Mouse (Mus musculus): Measurements from ENCODE around the gene Klrb1a. TPM values are rescaled to one million over a fixed set of nuclear protein-coding genes. Genes with fewer than 3 reads are reported as not detected.

Klrb1a gene
- polyA plus RNA-seq, 1 experiment from 2014 or later: 0.66 TPM

DNA sequence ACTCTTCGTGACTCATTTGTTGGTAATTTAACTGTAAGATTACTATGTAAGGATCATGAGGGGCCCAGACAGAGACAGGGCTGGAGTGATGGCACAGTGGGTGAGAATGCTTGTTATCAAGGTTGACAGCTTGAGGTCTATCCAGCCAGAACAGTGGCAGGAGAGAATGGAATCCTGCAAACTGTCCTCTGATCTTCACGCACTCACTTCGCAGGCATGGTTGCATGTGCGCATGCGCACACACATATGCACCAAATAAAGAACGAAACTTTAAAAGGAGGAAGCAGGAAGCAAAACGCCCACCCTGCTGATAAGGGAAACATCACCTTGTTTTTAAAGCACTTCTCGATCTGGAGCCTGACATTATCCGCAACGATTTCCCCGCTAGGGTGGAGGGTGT, 56.7 kb downstream of the Klrb1a start:
- no peaks in the 10 kb centered on the region for H3K4me1 ChIP-seq (replicated peaks; ENCODE audit: insufficient read depth, low read length)
- DNase-seq (ENCODE audit: low spot score) (no peak), ATAC-seq (replicated peaks; ENCODE audit: low FRiP score, low read depth) (no peak)
- H3K36me3 ChIP-seq (ENCODE audit: insufficient read depth, low read length): no peaks in the 10 kb centered on the region
- H3K9ac ChIP-seq (ENCODE audit: low read depth, low read length): no peak overlapping the region
- H3K4me3 ChIP-seq (replicated peaks; ENCODE audit: low read depth, low read length): no peak overlapping the region
- H3K4me2 ChIP-seq (ENCODE audit: low read length): no peak overlapping the region
- TF ChIP-seq CTCF (IDR thresholded peaks at IDR 0.05; ENCODE audit: low read depth): no peak
- H3K27ac ChIP-seq: no peak overlapping the region
- no peaks in the 10 kb centered on the region for H3K27me3 ChIP-seq (ENCODE audit: insufficient read depth, low read length)
- no peaks in the 10 kb centered on the region for H3K9me3 ChIP-seq (replicated peaks; ENCODE audit: low read length)
- whole genome bisulfite sequencing: 90% methylated on average over 11 of the region's 11 CpGs

Other genes starting within 250 kb of the Klrb1a start
- gene Tex52, start 248.1 kb downstream of the Klrb1a start, polyA plus RNA-seq (2015; fragmentation: Nextera tagmentation; extraction: Ambion mirVana): not detected in 2 replicates
- gene Gm44596, start 248.0 kb downstream of the Klrb1a start, polyA plus RNA-seq (2015; fragmentation: Nextera tagmentation; extraction: Ambion mirVana): not detected in 2 replicates
- 21.2 and 23.5 TPM in 2 replicates for gene Nrip2, start 224.2 kb downstream of the Klrb1a start, polyA plus RNA-seq (2015; fragmentation: Nextera tagmentation; extraction: Ambion mirVana)
- 19.1 and 22.5 TPM in 2 replicates for gene Itfg2, start 198.6 kb downstream of the Klrb1a start, polyA plus RNA-seq (2015; fragmentation: Nextera tagmentation; extraction: Ambion mirVana)
- gene Fkbp4, start 184.9 kb downstream of the Klrb1a start, polyA plus RNA-seq (2015; fragmentation: Nextera tagmentation; extraction: Ambion mirVana): 286 and 317 TPM in 2 replicates
- gene Pzp, start 96.8 kb downstream of the Klrb1a start, polyA plus RNA-seq (2015; fragmentation: Nextera tagmentation; extraction: Ambion mirVana): 0.25 and 0.79 TPM in 2 replicates
- gene A2ml1, start 41.9 kb downstream of the Klrb1a start, polyA plus RNA-seq (2015; fragmentation: Nextera tagmentation; extraction: Ambion mirVana): 0.71 and 0.84 TPM in 2 replicates
- 1.9 and 2.2 TPM in 2 replicates for gene Clec2h, start 38.9 kb upstream of the Klrb1a start, polyA plus RNA-seq (2015; fragmentation: Nextera tagmentation; extraction: Ambion mirVana)
- not detected in 2 replicates for gene Klrb1, start 99.5 kb upstream of the Klrb1a start, polyA plus RNA-seq (2015; fragmentation: Nextera tagmentation; extraction: Ambion mirVana)
- 0.16 and 0.17 TPM in 2 replicates for gene Klrb1c, start 165.7 kb upstream of the Klrb1a start, polyA plus RNA-seq (2015; fragmentation: Nextera tagmentation; extraction: Ambion mirVana)
- not detected in 2 replicates for gene Gm44511, start 202.8 kb upstream of the Klrb1a start, polyA plus RNA-seq (2015; fragmentation: Nextera tagmentation; extraction: Ambion mirVana)
- not detected in 2 replicates for gene Klrb1b, start 202.8 kb upstream of the Klrb1a start, polyA plus RNA-seq (2015; fragmentation: Nextera tagmentation; extraction: Ambion mirVana)